Mouse (Mus musculus) megakaryocyte progenitor cell, adult 5-6 weeks (primary cell): ENCODE measurements around the gene Fibcd1. TPM values are rescaled to one million over a fixed set of nuclear protein-coding genes. Genes with fewer than 3 reads are reported as not detected.

Experiments used
- ATAC-seq: replicated peaks from 2 replicates; pipeline ENCODE4 v1.8.0; 2016; ENCODE audit warnings: mild to moderate bottlenecking, moderate TSS enrichment, inconsistent platforms; ENCODE audit not compliant: poor library complexity
- total RNA-seq, 2 experiments: library from RNA; stranded (forward) in 1 of 2; stranded (reverse) in 1 of 2; fragments of 157-497, 149-512 nt in 1 of 2; fragments of 200-1000 nt in 1 of 2; gene quantifications; 2 replicates each; pipeline versions ENCODE4 v1.2.3 to v1.2.4; 2015 to 2017

Gene Fibcd1
- total RNA-seq, 2 experiments from 2014 or later: not detected

- ATAC-seq: no peak
Measured at GRCm38 (mm10) chr2:31862919-31863318, 17.1 kb upstream of the Fibcd1 start.

GRCm38 (mm10) chr2:31858500-31858899 lies 12.7 kb upstream of the Fibcd1 start:
- ATAC-seq: no peak

- no peak for ATAC-seq
Measured at GRCm38 (mm10) chr2:31857180-31857579, 11.4 kb upstream of the Fibcd1 start.

GRCm38 (mm10) chr2:31855991-31856390 lies 10.2 kb upstream of the Fibcd1 start:
- peak; percentile 66 for ATAC-seq

- no peak for ATAC-seq
Measured at GRCm38 (mm10) chr2:31850141-31850540, 4.3 kb upstream of the Fibcd1 start.

GRCm38 (mm10) chr2:31847908-31848307 lies 2.1 kb upstream of the Fibcd1 start:
- ATAC-seq: peak; percentile 96

- ATAC-seq: no peak
Measured at GRCm38 (mm10) chr2:31846692-31847660, 1.2 kb upstream of the Fibcd1 start.

GRCm38 (mm10) chr2:31845512-31845895 lies 301 bp downstream of the Fibcd1 start:
- no peak for ATAC-seq

GRCm38 (mm10) chr2:31844729-31845136 lies 1.1 kb downstream of the Fibcd1 start:
- ATAC-seq: no peak

GRCm38 (mm10) chr2:31838868-31839267 lies 6.9 kb downstream of the Fibcd1 start:
- ATAC-seq: no peak

GRCm38 (mm10) chr2:31836985-31837384 lies 8.8 kb downstream of the Fibcd1 start:
- no peak for ATAC-seq

GRCm38 (mm10) chr2:31836091-31836490 lies 9.7 kb downstream of the Fibcd1 start:
- ATAC-seq: no peak

- no peak for ATAC-seq
Measured at GRCm38 (mm10) chr2:31828311-31828825, 17.4 kb downstream of the Fibcd1 start.

GRCm38 (mm10) chr2:31827877-31828276 lies 17.9 kb downstream of the Fibcd1 start:
- no peak for ATAC-seq

- ATAC-seq: no peak
Measured at GRCm38 (mm10) chr2:31826094-31827085, 19.4 kb downstream of the Fibcd1 start.

GRCm38 (mm10) chr2:31825469-31825911 lies 20.3 kb downstream of the Fibcd1 start:
- ATAC-seq: no peak

- ATAC-seq: peak; percentile 34; the same call in 1 of the 2 replicates
Measured at GRCm38 (mm10) chr2:31823933-31824730, 21.7 kb downstream of the Fibcd1 start.

GRCm38 (mm10) chr2:31822524-31823371 lies 23.1 kb downstream of the Fibcd1 start:
- peak; percentile 39; the same call in 1 of the 2 replicates for ATAC-seq

GRCm38 (mm10) chr2:31815367-31815766 lies 30.4 kb downstream of the Fibcd1 start:
- ATAC-seq: peak; percentile 72
